Mouse (Mus musculus) bone marrow macrophage, adult 2 months (primary cell): ENCODE results near the gene Olfr1443.
"Not testable (repeated sequence)": the region's sequence is repeated elsewhere in the genome, so short reads cannot be mapped to it uniquely, and the experiment has no call there.

ENCODE experiments used
- CTCF ChIP-seq: IDR thresholded peaks from 2 replicates; pipeline ENCODE4 v1.5.1; 2012; ENCODE audit warnings: low read depth, mild to moderate bottlenecking, low read length, moderate library complexity
- POLR2A ChIP-seq: IDR thresholded peaks from 2 replicates; pipeline ENCODE4 v1.6.1; 2012; ENCODE audit warnings: mild to moderate bottlenecking, low read depth, low read length, borderline replicate concordance

- not testable (repeated sequence) for TF ChIP-seq CTCF, POLR2A
Measured at GRCm38 (mm10) chr19:12720919-12721318, 43.0 kb downstream of the Olfr1443 start.
